Mouse (Mus musculus): ENCODE measurements around the gene Ceacam19. TPM values are rescaled to one million over a fixed set of nuclear protein-coding genes. Genes with fewer than 3 reads are reported as not detected.

Gene Ceacam19
- total RNA-seq, 2 experiments from 2014 or later: not detected

GRCm38 (mm10) chr7:19840936-19841335 is 46.8 kb downstream of the Ceacam19 start:
- no peak for DNase-seq

- DNase-seq: no peak
Observed at GRCm38 (mm10) chr7:19840371-19840770, 47.4 kb downstream of the Ceacam19 start.

- peak; percentile 53 to 65 for DNase-seq
Observed at GRCm38 (mm10) chr7:19836843-19837242, 50.9 kb downstream of the Ceacam19 start.

- no peak for DNase-seq
Observed at GRCm38 (mm10) chr7:19834055-19834454, 53.7 kb downstream of the Ceacam19 start.

- DNase-seq: peak; percentile 61 to 75
Observed at GRCm38 (mm10) chr7:19831837-19832236, 55.9 kb downstream of the Ceacam19 start.

- peak; percentile 99 for DNase-seq
Observed at GRCm38 (mm10) chr7:19830682-19831156, 57.0 kb downstream of the Ceacam19 start.

GRCm38 (mm10) chr7:19829694-19830093 is 58.1 kb downstream of the Ceacam19 start:
- DNase-seq: no peak

GRCm38 (mm10) chr7:19826756-19827155 is 61.0 kb downstream of the Ceacam19 start:
- no peak for DNase-seq

Other genes with a start within 250 kb of the Ceacam19 start
- 100 to 1,000 TPM; 175 to 178 TPM for gene Clptm1, start 222.9 kb downstream of the Ceacam19 start, total RNA-seq (2021)
- gene Apoc2, start 210.0 kb downstream of the Ceacam19 start, total RNA-seq (2021): 1 to 10 TPM in 1 of 2 experiments, not detected in 1; 1.9 TPM
- gene Gm44805, start 206.5 kb downstream of the Ceacam19 start, total RNA-seq (2021): under 1 TPM in 1 of 2 experiments, not detected in 1; 0.40 TPM
- 100 to 1,000 TPM in 1 of 2 experiments, 10 to 100 TPM in 1; 42.0 to 110 TPM for gene Apoc4, start 206.5 kb downstream of the Ceacam19 start, total RNA-seq (2021)
- 1,000 to 10,000 TPM in 1 of 2 experiments, 100 to 1,000 TPM in 1; 185 to 1,007 TPM for gene Apoc1, start 195.3 kb downstream of the Ceacam19 start, total RNA-seq (2021)
- 1,000 to 10,000 TPM in 1 of 2 experiments, 100 to 1,000 TPM in 1; 927 to 1,142 TPM for gene Apoe, start 188.8 kb downstream of the Ceacam19 start, total RNA-seq (2021)
- gene Tomm40, start 172.5 kb downstream of the Ceacam19 start, total RNA-seq (2021): 100 to 1,000 TPM; 124 to 135 TPM
- 100 to 1,000 TPM in 1 of 2 experiments, 10 to 100 TPM in 1; 70.0 to 115 TPM for gene Nectin2, start 137.5 kb downstream of the Ceacam19 start, total RNA-seq (2021)
- 10 to 100 TPM; 43.5 to 53.8 TPM for gene Bcam, start 116.9 kb downstream of the Ceacam19 start, total RNA-seq (2021)
- gene Cblc, start 91.2 kb downstream of the Ceacam19 start, total RNA-seq (2021): not detected
- 10 to 100 TPM; 19.5 to 51.0 TPM for gene Bcl3, start 65.2 kb downstream of the Ceacam19 start, total RNA-seq (2021)
- under 1 TPM in 1 of 2 experiments, not detected in 1; 0.83 TPM for gene Gm19345, start 36.0 kb downstream of the Ceacam19 start, total RNA-seq (2021)
- gene Ceacam16, start 26.7 kb downstream of the Ceacam19 start, total RNA-seq (2021): not detected
- gene Pvr, start 33.2 kb upstream of the Ceacam19 start, total RNA-seq (2021): 10 to 100 TPM; 28.8 to 33.7 TPM
- not detected for gene Igsf23, start 62.8 kb upstream of the Ceacam19 start, total RNA-seq (2021)
- not detected for gene Ceacam20, start 77.4 kb upstream of the Ceacam19 start, total RNA-seq (2021)
- not detected for gene Nlrp9b, start 103.5 kb upstream of the Ceacam19 start, total RNA-seq (2021)
- not detected for gene Vmn1r91, start 211.7 kb upstream of the Ceacam19 start, total RNA-seq (2021)
- gene Gm16442, start 234.6 kb upstream of the Ceacam19 start, total RNA-seq (2021): not detected